Mouse (Mus musculus): Measurements from ENCODE around the gene Tmem198b. TPM values are rescaled to one million over a fixed set of nuclear protein-coding genes. Genes with fewer than 3 reads are reported as not detected.

The Tmem198b gene
- total RNA-seq, 2 experiments from 2014 or later: 6.9 to 7.1 TPM

DNA sequence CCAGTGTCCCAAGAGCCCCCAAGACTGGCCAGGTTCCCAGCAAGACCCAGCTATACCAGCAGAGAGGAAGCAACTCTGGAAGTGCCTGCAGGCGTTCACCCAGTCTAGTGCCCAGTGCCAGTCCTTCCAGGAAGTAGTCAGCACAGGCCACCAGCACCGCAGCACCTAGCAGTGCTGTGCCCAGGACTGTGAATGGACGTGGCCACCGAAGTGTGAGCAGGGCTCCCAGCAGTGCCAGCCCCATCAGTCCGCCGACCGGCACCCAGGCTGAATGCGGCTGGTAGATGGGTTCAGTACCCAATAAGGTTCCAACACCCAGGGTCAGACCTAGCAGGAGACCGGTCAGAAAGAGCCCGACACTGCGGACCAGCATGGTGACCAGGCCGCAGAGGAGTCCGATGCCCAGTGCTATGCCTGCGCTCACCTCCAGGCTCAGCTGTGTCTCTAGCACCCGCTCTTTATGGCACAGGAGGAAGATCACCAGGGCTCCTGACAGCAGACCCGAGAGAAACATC, 2.1 kb downstream of the Tmem198b start:
- no peak for DNase-seq (ENCODE audit: low spot score in 2 of 2)

- DNase-seq (ENCODE audit: low spot score in 2 of 2): no peak
These were observed 5.5 kb downstream of the Tmem198b start for GRCm38 (mm10) chr10:128798676-128799075.

DNA sequence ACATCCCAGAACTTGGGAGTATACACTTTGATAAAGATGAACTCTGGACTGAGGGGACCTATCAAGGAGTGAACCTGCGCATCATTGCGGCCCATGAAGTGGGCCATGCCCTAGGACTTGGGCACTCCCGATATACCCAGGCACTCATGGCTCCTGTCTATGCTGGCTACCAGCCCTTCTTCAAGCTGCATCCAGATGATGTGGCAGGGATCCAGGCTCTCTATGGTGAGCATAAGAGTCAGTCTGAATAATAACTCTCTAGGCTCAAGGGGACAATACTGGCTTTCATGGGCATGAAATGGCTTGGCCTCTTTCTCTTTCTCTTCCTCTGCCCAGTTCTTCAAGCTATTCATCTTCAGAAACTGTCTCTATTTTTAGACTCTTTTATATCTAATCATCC, 8.6 kb downstream of the Tmem198b start:
- DNase-seq (ENCODE audit: low spot score in 2 of 2): no peak

GRCm38 (mm10) chr10:128794391-128794790, 9.8 kb downstream of the Tmem198b start:
- DNase-seq (ENCODE audit: low spot score in 2 of 2): no peak

GRCm38 (mm10) chr10:128793258-128793657, 10.9 kb downstream of the Tmem198b start:
- no peak for DNase-seq (ENCODE audit: low spot score in 2 of 2)

DNA sequence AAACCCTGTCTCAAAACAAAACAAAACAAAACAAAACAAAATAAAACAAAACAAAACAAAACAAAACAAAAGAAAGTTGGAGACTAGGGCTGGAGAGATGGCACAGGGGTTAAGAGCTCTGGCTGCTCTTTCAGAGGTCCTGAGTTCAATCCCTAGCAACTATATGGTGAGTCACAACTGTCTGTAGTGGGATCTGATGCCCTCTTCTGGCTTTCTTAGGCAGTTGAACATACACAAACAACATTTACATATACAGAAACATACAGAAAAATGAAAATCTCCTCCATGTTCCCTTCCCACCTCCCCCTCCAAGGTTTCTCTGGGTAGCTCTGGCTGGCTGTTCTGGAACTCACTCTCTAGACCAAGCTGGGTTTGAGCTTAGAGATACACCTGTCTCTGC, 12.1 kb downstream of the Tmem198b start:
- no peak for DNase-seq (ENCODE audit: low spot score in 2 of 2)

GRCm38 (mm10) chr10:128790398-128791124, 13.6 kb downstream of the Tmem198b start, which contains the start of gene Mmp19:
Mmp19 (plus strand) TSS chr10:128790910.
- no peak for DNase-seq (ENCODE audit: low spot score in 2 of 2)

DNA sequence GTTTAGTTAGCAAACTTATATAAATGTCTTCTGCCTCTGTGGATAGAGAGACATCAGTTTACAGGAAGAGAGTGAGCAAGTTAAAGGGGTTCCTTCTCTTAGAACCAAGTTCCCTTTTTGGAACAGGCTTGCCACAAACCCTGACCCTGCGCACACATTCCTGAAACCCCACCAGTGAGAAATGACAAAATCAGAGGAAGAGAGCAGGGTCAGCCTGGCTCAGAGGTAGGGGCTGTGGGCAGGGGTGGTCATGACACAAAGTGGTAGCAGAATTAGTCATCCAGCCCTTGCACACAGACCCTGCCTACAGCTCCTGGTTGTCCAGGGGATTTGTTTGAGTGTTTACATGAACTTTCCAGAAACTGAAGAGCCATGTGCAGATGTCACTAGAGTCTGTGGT, 24.0 kb downstream of the Tmem198b start:
- no peak for DNase-seq (ENCODE audit: low spot score in 2 of 2)

- DNase-seq (ENCODE audit: low spot score in 2 of 2): no peak
These were observed 25.0 kb downstream of the Tmem198b start for GRCm38 (mm10) chr10:128779011-128779795.

DNA sequence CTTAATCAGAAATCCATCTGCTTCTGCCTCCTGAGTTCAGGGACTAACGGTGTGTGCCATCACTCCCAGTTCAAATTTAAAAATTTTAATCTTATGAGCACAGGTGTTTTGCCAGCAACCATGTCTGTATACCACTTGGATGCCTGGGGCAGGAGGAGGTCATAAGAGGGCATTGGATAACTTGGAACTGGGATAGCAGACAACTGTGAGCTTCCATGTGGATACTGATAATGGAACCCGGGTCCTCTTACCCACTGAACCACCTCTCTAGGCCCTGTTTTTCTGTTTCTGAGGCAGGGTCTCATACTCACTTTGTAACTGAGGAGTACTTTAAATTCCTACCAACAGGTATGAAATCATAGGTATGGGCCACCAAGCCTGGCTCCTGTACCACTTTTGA, 25.7 kb downstream of the Tmem198b start:
- DNase-seq (ENCODE audit: low spot score in 2 of 2): no peak

DNA sequence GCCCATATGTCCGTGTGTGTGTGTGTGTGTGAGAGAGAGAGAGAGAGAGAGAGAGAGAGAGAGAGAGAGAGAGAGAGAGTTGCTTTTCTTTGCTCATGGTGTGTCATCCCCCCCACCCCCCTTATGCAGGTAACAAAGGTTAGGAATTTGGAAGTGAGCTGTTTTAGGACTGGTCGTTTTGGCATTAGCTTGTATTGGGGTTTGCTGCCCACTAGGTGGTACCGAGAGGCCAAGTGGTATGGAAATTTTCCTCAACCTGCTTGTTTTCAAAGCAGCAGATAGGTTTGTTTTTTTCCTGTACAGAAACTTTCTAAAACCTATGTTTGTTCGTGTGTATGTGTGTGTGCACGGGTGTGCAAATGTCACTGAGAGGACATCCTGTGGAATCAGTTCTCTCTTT, 30.5 kb downstream of the Tmem198b start:
- no peak for DNase-seq (ENCODE audit: low spot score in 2 of 2)

- no peak for DNase-seq (ENCODE audit: low spot score in 2 of 2)
These were observed 31.3 kb downstream of the Tmem198b start for GRCm38 (mm10) chr10:128772895-128773294.

Other genes with a start within 250 kb of the Tmem198b start
- 10 to 100 TPM; 58.3 TPM for gene Pa2g4, start 238.4 kb downstream of the Tmem198b start, total RNA-seq (2021)
- 1 to 10 TPM; 5.1 to 5.2 TPM for gene Erbb3, start 214.7 kb downstream of the Tmem198b start, total RNA-seq (2021)
- 100 to 1,000 TPM; 232 to 257 TPM for gene Rps26, start 177.6 kb downstream of the Tmem198b start, total RNA-seq (2021)
- 10 to 100 TPM; 12.8 to 17.6 TPM for gene Ikzf4, start 158.4 kb downstream of the Tmem198b start, total RNA-seq (2021)
- 10 to 100 TPM; 12.2 to 12.4 TPM for gene Suox, start 130.3 kb downstream of the Tmem198b start, total RNA-seq (2021)
- gene Rab5b, start 108.1 kb downstream of the Tmem198b start, total RNA-seq (2021): 100 to 1,000 TPM; 131 to 136 TPM
- under 1 TPM; 0.54 to 0.88 TPM for gene Pmel, start 100.2 kb downstream of the Tmem198b start, total RNA-seq (2021)
- 1 to 10 TPM; 1.4 to 2.6 TPM for gene Cdk2, start 99.3 kb downstream of the Tmem198b start, total RNA-seq (2021)
- gene Dgka, start 59.5 kb downstream of the Tmem198b start, total RNA-seq (2021): 1 to 10 TPM; 8.2 to 8.5 TPM
- gene Pym1, start 56.5 kb downstream of the Tmem198b start, total RNA-seq (2021): 10 to 100 TPM; 25.0 to 25.7 TPM
- under 1 TPM; 0.63 to 0.66 TPM for gene Mmp19, start 13.5 kb downstream of the Tmem198b start, total RNA-seq (2021)
- 10 to 100 TPM; 64.6 to 67.0 TPM for gene Dnajc14, start 308 bp downstream of the Tmem198b start, total RNA-seq (2021)
- gene Sarnp, start 13.0 kb upstream of the Tmem198b start, total RNA-seq (2021): 10 to 100 TPM; 39.5 to 39.6 TPM
- 1 to 10 TPM; 8.0 to 8.6 TPM for gene Ormdl2, start 17.3 kb upstream of the Tmem198b start, total RNA-seq (2021)
- gene Gdf11, start 87.3 kb upstream of the Tmem198b start, total RNA-seq (2021): 10 to 100 TPM; 12.5 to 15.2 TPM
- 10 to 100 TPM; 69.1 to 71.4 TPM for gene Cd63, start 96.6 kb upstream of the Tmem198b start, total RNA-seq (2021)
- 1 to 10 TPM; 3.6 to 7.6 TPM for gene Rdh5, start 118.5 kb upstream of the Tmem198b start, total RNA-seq (2021)
- 10 to 100 TPM; 79.8 to 82.3 TPM for gene Bloc1s1, start 119.7 kb upstream of the Tmem198b start, total RNA-seq (2021)
- gene Itga7, start 129.4 kb upstream of the Tmem198b start, total RNA-seq (2021): 10 to 100 TPM; 13.5 TPM
- gene Mettl7b, start 156.6 kb upstream of the Tmem198b start, total RNA-seq (2021): not detected
- not detected for gene Olfr9, start 185.1 kb upstream of the Tmem198b start, total RNA-seq (2021)
- gene Olfr763, start 206.4 kb upstream of the Tmem198b start, total RNA-seq (2021): not detected
- not detected for gene Olfr764-ps1, start 235.5 kb upstream of the Tmem198b start, total RNA-seq (2021)
- not detected for gene Olfr765, start 245.6 kb upstream of the Tmem198b start, total RNA-seq (2021)

Measured in left cerebral cortex, adult 18-20 months (tissue).